Mouse (Mus musculus) urinary bladder, postnatal 36 days (tissue): ENCODE results near the gene Marveld3.

Experiments used
- DNase-seq, 2 experiments: peaks; one replicate each; pipeline ENCODE4 v3.0.0; 2022; ENCODE audit warnings: low spot score in 2 of 2, mixed read lengths in 1 of 2

Marveld3 gene

DNA sequence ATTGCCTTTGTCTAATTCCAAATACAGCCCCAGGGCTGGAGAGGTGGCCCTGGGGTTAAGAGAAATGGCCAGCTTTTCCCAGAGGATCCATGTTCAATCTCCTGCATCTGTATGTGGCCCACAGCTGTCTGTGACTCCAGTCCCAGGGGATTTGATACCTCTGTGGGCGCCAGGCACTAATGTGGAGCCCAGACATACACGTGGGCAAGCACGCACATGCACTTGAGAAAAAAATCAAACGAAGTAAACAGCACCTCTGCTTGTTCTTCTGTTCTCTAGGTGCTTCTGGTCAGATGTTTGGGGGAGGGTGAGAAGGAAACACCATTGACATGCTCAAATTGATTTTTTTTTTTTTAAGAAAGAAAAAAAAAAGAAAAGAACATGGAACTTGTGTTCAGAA lies 2.1 kb upstream of the Marveld3 start:
- no peak for DNase-seq

DNA sequence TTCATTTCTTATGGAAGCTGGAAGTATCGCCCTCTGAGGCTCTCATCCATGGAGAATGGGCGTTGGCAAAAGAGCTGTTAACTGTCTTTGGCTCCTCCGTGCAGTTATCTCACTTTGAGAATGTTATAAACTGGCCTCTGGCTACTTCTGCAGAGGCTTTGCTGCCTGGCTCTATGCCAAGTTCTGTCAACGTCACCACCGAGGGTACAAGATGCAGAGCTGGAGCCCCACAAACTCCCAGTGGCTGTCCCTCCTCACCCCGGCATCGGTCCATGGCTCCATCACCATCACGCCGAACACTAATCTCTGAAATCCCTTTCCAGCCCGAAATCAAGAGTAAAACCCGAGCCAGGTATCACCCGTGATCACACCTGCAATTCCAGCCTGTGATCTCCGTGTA lies 1.4 kb upstream of the Marveld3 start:
- no peak for DNase-seq

DNA sequence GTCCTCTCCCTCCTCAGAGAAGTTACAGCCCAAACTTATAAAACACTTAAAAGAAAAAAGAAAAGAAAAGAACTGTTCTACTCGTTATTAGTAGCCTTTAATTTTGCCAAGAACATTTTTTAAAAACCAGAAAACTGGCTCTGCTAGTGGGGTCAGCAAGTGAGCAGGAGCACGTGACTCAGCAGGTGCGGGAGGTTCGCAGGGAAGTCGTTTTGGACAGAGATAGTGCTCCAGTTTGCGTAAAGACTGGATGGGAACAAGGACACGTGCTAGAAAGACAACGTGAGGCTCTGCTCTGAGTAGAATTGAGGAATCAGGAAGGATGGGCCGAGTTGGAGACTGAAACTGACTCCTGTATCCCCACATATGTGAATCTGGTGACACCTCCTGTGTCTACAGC lies 893 bp upstream of the Marveld3 start:
- DNase-seq: no peak

DNA sequence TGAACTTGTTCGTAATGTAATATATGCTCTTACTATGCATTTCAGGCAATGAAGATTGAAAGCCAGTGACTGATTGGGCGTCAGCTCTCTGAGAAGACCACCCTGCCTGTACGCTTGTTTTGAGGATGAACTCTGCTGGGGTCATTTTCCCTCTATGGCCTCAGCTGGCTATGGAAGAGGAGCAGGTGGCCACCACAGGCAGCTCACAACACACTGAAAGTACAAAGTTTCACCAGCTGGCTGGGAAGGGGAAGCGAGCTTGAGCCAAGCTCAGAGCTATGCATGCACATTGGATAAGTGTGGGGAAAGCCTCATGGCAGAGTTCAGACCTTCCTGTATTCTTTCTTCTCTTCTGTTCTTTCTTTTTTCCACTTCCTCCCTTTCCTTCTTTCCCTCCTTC lies 2.9 kb downstream of the Marveld3 start:
- DNase-seq: no peak

DNA sequence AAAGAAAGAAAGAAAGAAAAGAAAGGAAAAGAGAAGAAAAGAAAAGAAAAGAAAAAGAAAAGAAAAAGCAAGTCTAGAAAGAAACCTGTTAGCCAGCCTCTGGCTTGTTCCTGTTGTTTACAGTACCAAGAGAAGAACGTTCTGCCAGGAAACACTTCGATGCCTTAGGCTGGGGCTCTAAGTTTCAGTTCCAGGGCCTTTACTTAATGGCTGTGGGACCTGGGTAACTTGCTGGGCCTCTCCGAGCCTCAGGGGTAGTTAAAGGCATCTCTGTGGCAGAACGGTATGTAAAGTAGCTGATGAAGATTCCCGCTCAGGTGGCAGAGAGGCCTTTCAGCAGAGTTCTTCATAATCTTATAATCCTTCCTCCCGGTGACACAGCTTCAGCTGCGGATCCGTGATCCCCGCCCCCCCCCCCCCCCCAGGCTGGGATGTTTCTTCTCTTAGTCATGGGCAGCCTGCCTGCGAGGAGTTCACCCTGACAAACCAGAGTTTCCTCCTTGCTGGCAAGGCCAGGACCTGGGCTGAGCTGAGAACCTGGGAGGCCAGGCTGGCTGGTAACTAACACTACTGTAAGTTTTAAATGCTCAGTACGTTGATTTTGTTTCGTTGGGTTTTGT lies 3.9 kb downstream of the Marveld3 start:
- peak; percentile 43 to 66 for DNase-seq

DNA sequence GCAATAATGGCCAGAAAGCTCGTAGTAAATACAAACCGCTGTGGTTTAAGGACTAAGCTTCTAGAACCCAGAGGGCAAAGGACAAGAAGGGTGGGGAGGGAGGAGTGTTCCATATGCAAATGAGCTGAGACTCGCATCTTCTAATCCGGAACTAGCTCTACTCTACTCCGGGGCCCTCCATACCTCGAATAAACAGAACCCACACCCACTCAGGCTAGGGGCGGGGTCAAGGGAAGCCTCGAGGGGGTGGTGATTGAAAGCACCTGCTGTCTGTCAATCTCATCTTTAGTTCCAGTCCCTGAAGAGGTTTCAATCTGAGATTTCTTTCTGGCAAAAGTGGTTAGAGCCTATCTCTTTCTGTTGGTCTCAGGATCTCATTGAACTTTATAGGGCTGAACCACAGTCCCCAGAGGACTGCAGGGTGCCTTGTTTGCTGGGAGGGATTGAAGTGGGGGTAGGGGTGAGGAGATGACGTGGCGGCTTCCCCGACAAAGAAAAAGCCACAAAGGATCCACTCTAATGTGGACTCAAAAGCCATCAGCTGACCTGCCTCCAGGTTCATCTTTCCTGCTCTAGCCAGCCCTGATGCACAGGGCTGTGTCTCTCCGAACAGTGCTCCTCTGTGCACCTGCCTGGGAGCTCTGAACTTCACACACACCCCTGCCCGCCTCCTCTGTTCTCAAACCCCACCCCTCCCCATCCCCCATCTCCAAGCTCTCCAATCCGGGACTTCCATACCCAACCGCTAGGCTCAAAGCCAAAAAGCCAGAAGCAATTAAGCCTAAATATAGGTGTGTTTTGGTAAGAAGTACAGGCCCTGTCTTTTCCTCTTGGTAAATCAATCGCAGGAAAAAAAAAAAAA lies 4.6 kb downstream of the Marveld3 start:
- no peak for DNase-seq

DNA sequence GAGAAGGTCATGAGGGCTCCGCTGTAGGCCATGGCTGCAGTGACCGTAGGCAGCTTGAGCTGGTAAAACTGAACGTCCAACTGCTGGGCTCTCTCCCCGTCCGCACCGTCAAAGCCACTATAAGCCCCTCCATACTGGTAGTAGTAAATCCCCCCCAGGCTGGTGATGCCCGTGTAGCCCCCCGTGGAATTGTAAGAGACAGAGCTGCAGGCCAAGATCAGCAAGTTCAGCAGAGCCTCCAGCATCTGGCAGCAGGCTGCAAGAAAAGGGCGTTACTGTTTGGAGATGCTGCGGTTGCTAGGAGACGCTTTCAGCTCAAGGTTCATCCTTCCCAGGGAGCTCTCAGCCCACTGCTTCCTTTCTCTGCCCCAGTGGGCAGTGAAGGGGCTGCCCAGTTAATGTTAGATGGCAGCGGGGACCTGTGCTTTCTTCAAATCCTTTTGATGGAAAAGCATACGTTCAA lies 7.5 kb downstream of the Marveld3 start:
- no peak for DNase-seq

DNA sequence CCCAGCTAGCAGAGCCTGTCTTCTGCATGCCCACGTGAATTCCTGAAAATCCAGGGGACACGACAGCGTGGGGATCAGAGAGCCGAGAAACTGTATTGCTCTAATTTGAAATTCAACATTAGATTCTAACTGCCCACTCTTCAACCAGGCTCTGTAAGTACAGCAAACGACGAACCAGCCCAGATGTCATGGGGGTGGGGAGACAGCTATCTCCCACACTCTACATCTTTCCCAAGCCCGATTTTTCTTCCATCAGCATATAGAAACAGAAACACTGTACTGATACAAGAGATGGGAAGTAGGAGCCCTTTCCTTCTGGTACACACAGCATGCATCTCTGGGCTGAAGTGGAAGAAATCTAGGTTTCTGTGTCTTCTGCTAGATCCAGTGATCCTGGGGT lies 9.8 kb downstream of the Marveld3 start:
- no peak for DNase-seq

DNA sequence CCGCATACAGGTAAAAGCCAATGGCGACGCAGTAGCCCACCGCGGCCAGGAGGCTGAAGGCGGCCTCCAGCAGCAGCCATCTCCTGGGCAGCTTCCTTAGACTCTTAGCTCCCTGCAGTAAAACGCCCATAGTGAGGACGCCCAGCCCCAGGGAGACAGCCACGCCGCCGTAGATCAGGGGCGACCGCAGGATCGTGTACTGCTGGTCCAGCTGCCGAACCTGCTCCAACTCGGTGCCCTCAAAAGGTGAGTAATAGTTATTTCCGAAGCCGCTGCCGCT lies 13.8 kb downstream of the Marveld3 start:
- DNase-seq: no peak

DNA sequence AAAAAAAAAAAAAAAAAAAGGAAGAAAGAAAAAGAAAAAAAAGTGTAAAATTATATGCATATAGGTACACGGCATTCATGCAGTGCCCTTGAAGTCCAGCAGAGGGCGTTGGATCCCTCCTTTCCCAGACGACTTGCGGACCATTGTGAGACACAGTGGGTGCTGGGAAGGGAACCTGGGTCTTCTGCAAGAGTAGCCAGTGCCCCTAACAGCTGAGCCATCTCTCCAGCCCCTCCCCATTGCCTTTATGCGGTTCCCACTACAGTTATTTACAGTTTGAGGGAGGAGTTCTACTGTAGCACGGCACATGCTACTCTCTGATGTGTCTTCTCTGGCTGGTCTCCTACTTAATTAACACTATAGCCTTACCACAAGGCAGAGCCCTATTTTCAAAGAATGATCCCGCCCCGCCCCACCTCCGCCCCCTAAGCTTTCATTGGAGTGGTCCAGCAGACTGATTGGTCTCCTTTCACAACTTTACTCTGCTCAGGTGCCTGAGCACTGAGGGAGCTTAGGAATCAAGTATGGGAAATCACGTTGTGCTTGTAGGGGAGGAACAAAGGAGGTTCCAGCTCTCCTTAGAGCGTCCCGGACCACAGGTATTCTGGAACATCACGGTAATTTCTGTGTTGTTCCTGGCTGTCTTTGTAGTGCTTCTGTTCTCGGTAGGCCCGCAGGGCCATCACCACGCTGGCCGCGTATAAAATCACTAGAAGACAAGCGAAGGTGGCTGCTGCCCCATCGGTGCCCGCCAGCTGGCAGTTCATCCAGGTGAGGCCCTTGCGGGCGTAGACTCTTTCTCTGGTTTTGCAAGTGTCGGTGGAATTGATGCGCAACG lies 14.3 kb downstream of the Marveld3 start:
- DNase-seq: no peak

DNA sequence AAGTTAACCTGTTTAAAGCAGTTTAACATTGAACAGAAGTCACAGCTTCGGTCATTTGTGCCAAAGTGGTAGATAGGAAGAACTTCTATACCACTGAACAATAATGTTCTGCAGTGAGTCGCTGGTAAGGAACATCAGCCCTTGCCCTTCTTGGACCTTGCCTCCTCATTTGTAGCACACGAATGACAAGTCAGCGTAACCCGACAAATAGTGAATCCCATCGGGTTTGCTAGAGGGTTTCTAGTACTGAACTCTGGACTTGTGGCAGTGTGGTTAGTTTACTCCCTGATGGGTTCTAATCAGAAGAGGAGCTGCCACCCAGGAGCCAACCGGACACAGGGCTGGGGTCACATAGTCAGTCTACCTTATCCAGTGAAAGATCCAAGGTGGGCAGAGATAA lies 15.7 kb downstream of the Marveld3 start:
- DNase-seq: no peak

DNA sequence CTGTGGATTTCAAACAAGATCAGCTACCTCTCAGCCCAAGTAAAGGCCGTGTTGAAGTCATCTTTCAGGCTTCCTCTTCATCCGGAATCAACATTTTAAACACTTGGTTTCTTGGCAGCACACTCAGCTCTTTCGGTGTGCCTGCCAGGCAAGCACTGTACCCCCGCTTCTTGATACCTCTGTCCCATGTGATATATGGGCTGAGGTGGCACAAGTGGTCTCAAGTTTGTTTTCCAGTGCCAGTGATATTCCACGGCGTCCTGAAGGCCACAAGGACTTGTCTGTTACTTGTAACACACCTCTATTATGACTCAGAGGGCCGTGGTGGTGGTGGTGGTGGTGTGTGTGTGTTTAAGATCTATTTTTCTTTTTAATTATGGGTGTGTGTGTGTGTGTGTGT lies 16.3 kb downstream of the Marveld3 start:
- no peak for DNase-seq

DNA sequence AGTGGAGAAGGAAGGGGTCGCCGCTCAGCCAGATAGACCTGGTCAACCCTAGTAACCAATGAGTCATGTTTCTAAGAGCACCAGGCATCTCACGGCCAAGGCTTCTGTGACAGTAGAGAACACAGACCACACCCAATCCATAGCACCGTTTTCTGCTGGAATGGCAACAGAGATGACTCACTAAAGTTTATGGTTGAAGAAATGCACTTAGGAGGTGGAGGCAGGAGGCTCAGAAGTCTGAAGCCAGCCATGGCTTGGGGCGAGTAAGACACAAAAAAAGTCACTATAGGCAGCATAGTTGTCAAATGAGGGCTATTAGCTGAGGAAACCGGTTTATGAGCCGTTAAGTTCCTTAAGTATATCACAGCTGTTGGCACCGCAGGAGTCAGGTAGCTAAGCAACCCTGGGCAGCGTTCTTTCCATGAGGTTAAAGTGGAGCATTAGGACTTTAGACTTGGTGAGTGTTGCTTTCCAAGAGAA lies 16.8 kb downstream of the Marveld3 start:
- DNase-seq: no peak

DNA sequence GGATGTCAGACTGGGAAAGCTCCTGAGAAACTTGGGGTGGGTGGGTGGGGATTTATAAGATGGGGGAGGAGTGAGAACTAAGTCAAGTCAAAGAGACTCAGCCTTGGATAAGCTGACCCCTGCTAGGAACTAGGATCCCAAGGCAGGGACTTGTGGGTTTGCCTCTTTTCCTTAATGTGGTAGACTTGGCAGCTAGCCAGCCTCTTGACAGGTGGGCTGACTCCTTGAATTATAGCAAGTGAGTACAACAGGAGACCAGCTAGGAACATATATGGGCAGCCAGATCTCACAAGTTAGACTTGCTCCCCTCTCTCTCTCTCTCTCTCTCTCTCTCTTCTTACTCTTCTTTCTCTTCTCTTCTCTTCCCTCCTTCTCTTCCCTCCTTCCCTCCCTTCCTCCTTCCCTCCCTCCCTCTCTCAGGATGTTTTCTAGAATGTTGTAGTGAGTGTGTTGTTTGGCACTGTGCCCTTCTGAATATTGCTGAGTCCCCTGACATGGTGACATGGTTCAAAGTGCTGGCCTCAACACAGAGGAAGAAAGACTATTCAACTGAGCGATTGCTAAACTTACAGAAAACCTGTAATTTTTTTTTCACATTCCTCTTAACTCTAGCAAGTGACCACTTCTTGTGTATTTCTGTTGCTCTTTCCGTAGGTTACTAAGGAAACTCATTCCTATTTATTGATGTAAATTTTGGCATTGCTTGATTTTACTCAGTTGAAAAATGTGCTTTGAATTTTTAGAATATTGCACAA lies 20.2 kb downstream of the Marveld3 start:
- no peak for DNase-seq

DNA sequence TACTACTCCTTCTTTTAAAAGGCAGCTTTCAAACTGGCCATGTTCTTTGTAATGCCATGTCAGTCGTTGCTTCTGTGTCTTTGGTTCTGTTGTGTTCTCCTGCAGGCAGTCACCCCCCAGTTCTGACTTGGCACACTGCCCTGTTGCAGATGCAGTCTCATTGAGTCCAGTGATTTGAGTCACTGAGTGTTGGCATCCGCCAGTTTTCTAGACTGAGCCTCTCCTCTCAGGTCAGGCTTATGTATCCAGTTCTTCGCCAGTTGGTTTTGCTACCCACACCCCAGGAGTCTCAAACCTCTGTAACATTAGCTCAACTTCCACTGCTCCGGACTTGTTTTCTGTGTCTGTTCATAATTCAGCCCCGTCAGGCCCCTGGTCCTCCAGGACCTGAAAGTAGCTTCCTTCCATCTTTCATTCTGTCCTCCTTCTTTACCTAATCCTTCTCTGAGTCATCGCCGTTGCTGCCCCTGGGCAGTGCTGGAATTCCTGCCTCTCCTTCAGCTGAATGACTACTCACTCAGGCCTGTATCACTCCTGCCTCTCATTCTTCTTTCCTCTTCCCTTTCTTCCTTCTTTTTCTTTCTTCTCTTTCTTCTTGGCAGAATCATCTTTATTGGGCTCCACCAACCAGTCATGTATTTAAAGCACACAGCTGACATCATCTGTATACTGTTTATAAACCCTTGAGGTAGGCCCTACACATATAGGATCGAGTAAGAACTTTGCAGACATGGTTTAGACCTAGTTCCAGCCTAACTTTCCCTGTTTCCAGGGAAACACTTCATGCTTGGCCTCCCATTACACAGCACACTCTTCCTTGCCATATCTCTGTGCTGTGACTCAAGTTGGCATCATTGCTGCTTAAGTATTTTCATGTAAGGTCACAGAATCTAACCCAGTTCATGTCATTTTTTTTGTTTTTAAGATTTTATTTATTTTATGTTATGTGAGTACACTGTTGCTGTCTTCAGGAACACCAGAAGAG lies 41.3 kb downstream of the Marveld3 start:
- no peak for DNase-seq

DNA sequence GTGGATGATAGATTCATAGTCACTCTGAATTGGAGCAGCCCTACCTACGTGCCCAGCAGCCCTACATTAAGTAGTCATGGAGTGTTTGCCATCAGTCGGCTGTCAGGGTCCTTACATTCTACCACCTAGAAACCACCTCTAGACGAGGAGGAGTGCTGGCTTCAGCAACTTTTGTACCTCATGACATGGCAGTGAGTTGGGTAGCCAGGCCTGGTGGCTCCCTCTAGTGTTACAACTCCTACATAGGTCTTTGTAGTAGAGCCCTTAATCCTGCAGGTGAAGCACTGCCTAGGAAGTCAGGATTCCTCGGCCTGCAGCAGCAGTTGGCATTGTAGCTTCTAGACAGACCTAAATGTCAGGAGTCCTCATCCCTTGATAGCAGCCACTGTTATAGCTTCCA lies 44.7 kb downstream of the Marveld3 start:
- DNase-seq: peak; percentile 25 to 28

DNA sequence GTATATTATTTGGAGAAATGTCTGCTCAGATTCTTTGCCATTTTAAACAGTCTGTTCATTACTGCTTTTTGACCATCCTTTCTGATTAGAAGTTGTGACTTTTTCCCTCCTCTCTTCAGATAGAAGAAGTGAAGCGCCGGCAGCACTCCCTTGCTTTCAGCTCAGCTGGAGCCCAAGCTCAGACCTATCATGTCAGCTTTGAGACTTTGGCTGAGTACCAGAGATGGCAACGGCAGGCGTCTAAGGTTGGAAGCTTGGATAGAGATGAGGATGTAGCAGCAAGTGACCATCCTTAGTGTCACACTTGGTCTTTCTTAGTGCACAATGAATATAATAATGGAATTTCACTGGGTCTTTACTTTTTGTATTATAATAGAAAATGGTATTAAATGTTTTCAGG lies 54.6 kb downstream of the Marveld3 start:
- DNase-seq: no peak

DNA sequence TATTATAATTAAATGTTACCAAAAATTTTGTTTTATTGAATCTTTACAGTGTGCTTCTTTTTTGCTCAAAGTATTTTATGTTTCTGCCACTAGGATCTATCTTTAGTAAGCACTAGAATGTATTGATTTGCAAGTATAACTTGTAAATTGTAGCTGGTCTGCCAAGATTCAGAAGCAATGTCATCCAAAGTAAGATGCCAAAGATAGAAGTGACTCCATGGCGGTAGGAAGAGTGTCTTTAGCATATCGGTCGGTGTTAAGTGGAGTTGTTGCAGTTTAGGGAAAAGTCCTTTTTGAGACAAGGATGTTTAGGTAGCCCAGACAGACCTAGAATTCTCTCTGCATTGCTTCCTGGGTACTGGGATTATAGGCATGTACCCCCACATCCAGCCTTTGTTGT lies 55.1 kb downstream of the Marveld3 start:
- no peak for DNase-seq

DNA sequence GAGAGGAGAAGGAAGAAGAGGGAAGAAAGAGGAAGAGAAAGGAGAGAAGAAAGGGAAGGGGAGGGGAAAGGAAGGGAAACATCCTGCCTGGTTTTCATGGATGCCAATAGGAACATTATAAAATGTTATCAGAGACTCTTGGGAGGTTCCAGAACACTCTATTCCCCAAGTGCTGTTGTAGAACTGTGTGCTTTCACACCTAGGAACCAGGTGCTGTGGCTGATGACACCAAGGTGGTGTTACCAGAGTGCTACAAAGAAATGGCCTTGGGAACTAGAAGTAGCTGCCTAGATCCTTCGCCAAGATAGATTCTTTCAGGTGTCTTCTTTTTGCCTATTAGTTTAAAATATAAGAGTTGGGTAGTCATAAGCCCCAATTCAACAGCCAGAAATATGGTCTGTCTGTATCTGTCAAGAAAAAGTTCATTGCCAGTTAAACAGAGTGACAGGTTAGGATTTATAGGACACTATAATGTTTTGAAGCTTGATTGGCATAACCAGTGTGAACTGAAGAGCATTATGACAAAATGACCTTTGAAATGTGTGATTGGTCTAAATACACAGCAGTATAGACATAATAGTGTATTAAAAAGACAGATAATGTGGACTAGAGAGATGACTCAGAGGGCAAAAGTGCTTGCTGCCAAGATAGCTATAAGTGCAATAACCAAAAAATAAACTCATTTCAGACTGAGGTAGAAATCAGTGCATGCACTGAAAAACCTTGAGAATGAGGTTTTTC lies 56.9 kb downstream of the Marveld3 start:
- DNase-seq: no peak

DNA sequence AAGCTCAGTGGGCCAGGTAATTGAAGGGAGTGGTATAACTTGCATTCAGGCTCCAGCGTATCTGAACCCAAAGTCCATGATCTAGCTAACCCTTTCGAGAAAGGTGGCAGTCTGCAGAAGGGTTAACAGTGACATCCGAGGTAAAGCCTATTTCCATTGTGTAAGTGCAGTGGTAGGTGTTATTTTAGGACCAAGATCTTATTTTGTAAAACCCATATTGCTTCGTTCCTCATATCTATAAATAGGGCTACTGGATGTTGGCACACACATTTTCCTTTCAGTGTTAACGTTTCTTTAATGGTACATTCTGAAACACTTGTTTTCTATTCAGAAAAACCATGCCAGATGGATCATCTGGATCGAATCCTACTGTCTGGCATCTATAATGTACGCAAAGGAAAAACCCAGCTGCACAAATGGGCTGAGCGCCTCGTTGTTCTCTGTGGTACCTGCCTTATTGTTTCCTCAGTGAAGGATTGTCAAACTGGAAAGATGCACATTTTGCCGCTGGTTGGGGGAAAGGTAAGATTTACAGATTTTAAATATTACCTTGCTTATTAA lies 58.0 kb downstream of the Marveld3 start:
- no peak for DNase-seq
